11 mouse cellular contexts compared by ENCODE assay signal in the genomic region with DNA sequence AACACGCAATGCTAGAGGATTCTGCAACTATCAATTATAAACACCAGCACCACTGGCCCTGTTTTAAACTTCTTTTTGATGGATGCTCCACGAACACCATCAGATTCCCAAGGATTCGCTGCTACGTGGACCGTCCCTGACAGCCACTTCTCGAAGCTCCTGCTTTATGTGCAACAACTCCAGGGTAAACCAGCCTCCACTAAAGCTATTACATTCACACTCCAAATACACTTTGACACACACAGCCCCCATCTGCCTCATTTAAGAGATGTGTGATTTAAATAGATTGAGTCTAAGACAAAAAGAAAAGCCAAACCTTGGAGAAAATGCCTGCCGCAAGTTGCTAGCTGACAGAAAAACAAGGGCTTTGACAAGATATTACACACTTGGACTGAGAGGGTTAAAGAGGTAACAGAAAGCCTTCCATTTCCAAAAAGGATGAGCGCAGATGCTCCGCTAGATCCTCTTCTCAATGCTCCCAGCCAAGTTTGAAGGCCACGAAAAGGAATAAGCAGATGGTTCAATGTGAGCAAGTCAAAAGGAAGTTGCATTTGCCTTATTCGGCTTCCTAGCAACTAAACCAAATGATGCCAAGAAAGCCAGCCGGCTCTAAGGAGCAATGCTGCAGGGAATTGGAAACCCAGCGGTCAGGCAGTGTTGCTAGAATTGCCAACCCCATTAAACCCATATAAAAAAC. TPM values are rescaled to one million over a fixed set of nuclear protein-coding genes. Genes with fewer than 3 reads are reported as not detected.
DNase-seq lines count a peak whose midpoint lies in the region; ATAC-seq and TF ChIP-seq lines count a peak whose summit lies in the region.
"Had no signal": no experiment of that assay in that cellular context is flagged by ENCODE, and none has a peak within 500 bp of the region (broad histone marks: within the 10 kb centered on the region; RNA-seq: fewer than 3 reads in every experiment).

No protein-coding gene starts in this region.

- peak; percentile 81 for DNase-seq in midbrain, postnatal 0 days (ENCODE audit: low spot score)
- peak; percentile 31 to 49 for DNase-seq in cerebellum, postnatal 36 days
- DNase-seq in left cerebral cortex, adult 11 months (ENCODE audit: low spot score): peak; percentile 8
- no peak for DNase-seq in lung, adult 18-20 months
- no peak for DNase-seq in B cell, adult 2 months
- DNase-seq: gastrocnemius, postnatal 10 days; lung, postnatal 4 days had no signal

- WGBS in midbrain, postnatal 0 days: 78% methylated on average over 13 of the region's 13 CpGs
- WGBS in midbrain, embryonic 15.5 days: 82% methylated on average over 13 of the region's 13 CpGs

- no peak overlapping the region for H3K27ac ChIP-seq in midbrain, postnatal 0 days (ENCODE audit: low read depth, low read length)
- no peak overlapping the region for H3K27ac ChIP-seq in midbrain, embryonic 15.5 days
- H3K27ac ChIP-seq: embryonic facial prominence, embryonic 12.5 days; liver, embryonic 14.5 days had no signal

- ATAC-seq in midbrain, postnatal 0 days (ENCODE audit: low FRiP score): no peak
- ATAC-seq in midbrain, embryonic 15.5 days (replicated peaks): no peak
- no peak for ATAC-seq in megakaryocyte-erythroid progenitor cell, adult 5-6 weeks (replicated peaks; ENCODE audit: low FRiP score, low TSS enrichment, poor library complexity, severe bottlenecking)

- no peaks in the 10 kb centered on the region for H3K36me3 ChIP-seq in midbrain, postnatal 0 days (ENCODE audit: insufficient read depth, low read length)
- no peaks in the 10 kb centered on the region for H3K36me3 ChIP-seq in midbrain, embryonic 15.5 days (replicated peaks)
- H3K36me3 ChIP-seq: embryonic facial prominence, embryonic 12.5 days had no signal

- no peaks in the 10 kb centered on the region for H3K4me1 ChIP-seq in midbrain, postnatal 0 days (ENCODE audit: insufficient read depth, low read length)
- no peaks in the 10 kb centered on the region for H3K4me1 ChIP-seq in midbrain, embryonic 15.5 days
- H3K4me1 ChIP-seq: embryonic facial prominence, embryonic 12.5 days had no signal

- no peak overlapping the region for H3K9ac ChIP-seq in midbrain, postnatal 0 days (replicated peaks; ENCODE audit: low read length, poor library complexity, severe bottlenecking)
- H3K9ac ChIP-seq in midbrain, embryonic 15.5 days: no peak overlapping the region
- H3K9ac ChIP-seq: embryonic facial prominence, embryonic 12.5 days; liver, embryonic 14.5 days had no signal

- H3K9me3 ChIP-seq in midbrain, postnatal 0 days (ENCODE audit: low read length): no peaks in the 10 kb centered on the region
- no peaks in the 10 kb centered on the region for H3K9me3 ChIP-seq in midbrain, embryonic 15.5 days
- H3K9me3 ChIP-seq: embryonic facial prominence, embryonic 12.5 days had no signal

- H3K27me3 ChIP-seq in midbrain, postnatal 0 days (ENCODE audit: insufficient read depth, low read length): no peaks in the 10 kb centered on the region
- no peaks in the 10 kb centered on the region for H3K27me3 ChIP-seq in midbrain, embryonic 15.5 days (replicated peaks)
- H3K27me3 ChIP-seq: embryonic facial prominence, embryonic 12.5 days had no signal

- no peak overlapping the region for H3K4me2 ChIP-seq in midbrain, postnatal 0 days (ENCODE audit: low read depth, low read length, poor library complexity, severe bottlenecking)
- no peak overlapping the region for H3K4me2 ChIP-seq in midbrain, embryonic 15.5 days
- H3K4me2 ChIP-seq: embryonic facial prominence, embryonic 12.5 days had no signal

- no peak for TF ChIP-seq CTCF in midbrain, postnatal 0 days (IDR thresholded peaks at IDR 0.05)

- H3K4me3 ChIP-seq in midbrain, postnatal 0 days (ENCODE audit: low read depth, low read length): no peak overlapping the region
- H3K4me3 ChIP-seq in midbrain, embryonic 15.5 days: no peak overlapping the region
- H3K4me3 ChIP-seq: embryonic facial prominence, embryonic 12.5 days had no signal

RNA-seq across cellular contexts. Expression of gene Cnep1r1, which starts 54.0 kb away (rescaled TPM):
- 24.8 and 33.1 TPM in 2 replicates for total RNA-seq in midbrain, postnatal 0 days (2014; rRNA removed)
- polyA plus RNA-seq in midbrain, postnatal 0 days (2015; fragmentation: Nextera tagmentation; extraction: Ambion mirVana): 22.2 and 22.3 TPM in 2 replicates
- 38.4 and 40.2 TPM in 2 replicates for polyA plus RNA-seq in midbrain, embryonic 15.5 days (2015; fragmentation: Nextera tagmentation; extraction: Ambion mirVana)
- 42.8 and 61.3 TPM in 2 replicates for total RNA-seq in megakaryocyte-erythroid progenitor cell, adult 5-6 weeks (2014; fragmentation: Nextera tagmentation)
- 16.0 and 16.6 TPM in 2 replicates for total RNA-seq in megakaryocyte-erythroid progenitor cell, adult 5-6 weeks (2017)

Comparison
In these comparisons a context has a peak if more than half of its experiments do, and no peak if none do; other contexts are left out.
1. DNase-seq: peak in midbrain, postnatal 0 days (single experiment), cerebellum, postnatal 36 days (2 of 2) and left cerebral cortex, adult 11 months (single experiment); none in lung, adult 18-20 months (0 of 2) and B cell, adult 2 months (0 of 2).